Mouse (Mus musculus) G1E (cell line): ENCODE data around the gene Apoh.

Experiments
- CTCF ChIP-seq: IDR thresholded peaks from 2 replicates; pipeline ENCODE4 v1.5.1; 2012; ENCODE audit warnings: low read depth, low read length, inconsistent platforms, mixed read lengths
- GATA1 ChIP-seq: IDR thresholded peaks from 2 replicates; pipeline ENCODE4 v1.6.1; 2012; ENCODE audit warnings: borderline replicate concordance, low read length, inconsistent platforms, mixed read lengths
- TAL1 ChIP-seq: conservative IDR thresholded peaks from 2 replicates; pipeline ENCODE4 v1.6.1; 2012; ENCODE audit warnings: low read depth, low read length, inconsistent platforms, mixed read lengths

GRCm38 (mm10) chr11:108426086-108426485, 82.9 kb downstream of the Apoh start:
- no peak for TF ChIP-seq CTCF
- no peak for TF ChIP-seq TAL1
- no peak for TF ChIP-seq GATA1
